In the genomic region with DNA sequence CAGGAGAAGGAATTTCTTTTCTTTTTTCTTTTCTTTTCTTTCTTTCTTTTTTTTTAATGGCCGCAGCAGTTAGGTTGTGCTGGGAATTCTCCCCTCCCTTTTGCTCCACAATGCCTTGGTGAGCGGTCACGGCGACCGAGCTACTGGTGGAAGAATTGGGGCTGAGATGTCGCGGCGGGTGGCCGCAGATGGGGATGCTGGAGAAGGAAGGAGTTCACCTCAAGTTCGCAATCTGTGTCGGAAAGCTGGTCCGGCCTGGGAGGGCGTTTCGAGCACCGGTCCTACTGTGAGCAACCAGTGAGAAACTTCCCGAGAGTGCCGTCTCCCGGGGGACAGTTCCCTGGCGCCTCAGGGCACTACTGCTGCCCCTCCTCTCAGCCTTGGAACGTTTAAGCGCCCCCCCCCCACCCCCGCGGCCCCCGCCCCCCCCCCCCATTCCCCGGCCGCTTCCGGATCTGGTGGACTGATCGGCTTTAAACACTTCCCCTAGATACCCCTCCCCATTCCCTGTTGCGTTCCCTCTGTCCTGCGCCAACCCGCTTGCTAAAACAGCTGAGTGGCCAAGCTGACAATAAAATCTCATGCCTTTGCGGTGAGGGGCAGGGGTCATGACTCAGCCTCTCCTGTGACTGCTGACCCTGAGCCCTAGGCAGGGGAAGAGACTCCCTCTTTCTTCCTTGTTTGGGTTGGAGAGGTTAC, we compare ENCODE assay signal across 8 mouse cellular contexts. TPM values are rescaled to one million over a fixed set of nuclear protein-coding genes. Genes with fewer than 3 reads are reported as not detected.
DNase-seq lines count a peak whose midpoint lies in the region; ATAC-seq and TF ChIP-seq lines count a peak whose summit lies in the region.

No protein-coding gene starts in this region.

- no peak for DNase-seq in heart, adult 2 months
- no peak for DNase-seq in heart, adult 8-10 months (ENCODE audit: low spot score)
- DNase-seq in hindbrain, embryonic 11.5 days (ENCODE audit: low spot score): peak; percentile 64
- DNase-seq in MN1 (ENCODE audit: low spot score): no peak
- no peak for DNase-seq in left cerebral cortex, adult 11 months (ENCODE audit: low spot score)

- H3K36me3 ChIP-seq in heart, adult 2 months (ENCODE audit: control insufficient read depth, insufficient read depth, low read length): no peaks in the 10 kb centered on the region
- peaks cover 15% of the 10 kb centered on the region for H3K36me3 ChIP-seq in C2C12 (ENCODE audit: control insufficient read depth, insufficient read depth)
- no peaks in the 10 kb centered on the region for H3K36me3 ChIP-seq in hindbrain, embryonic 11.5 days (ENCODE audit: control insufficient read depth, insufficient read depth, low read length)
- H3K36me3 ChIP-seq in midbrain, embryonic 12.5 days: peaks cover 18% of the 10 kb centered on the region

- peak overlapping the region; percentile 66 for H3K4me2 ChIP-seq in hindbrain, embryonic 11.5 days (replicated peaks; ENCODE audit: low read depth, low read length)
- peak overlapping the region; percentile 83 for H3K4me2 ChIP-seq in midbrain, embryonic 12.5 days (replicated peaks)

- H3K4me1 ChIP-seq in heart, adult 2 months (ENCODE audit: control insufficient read depth, insufficient read depth, low read length): peaks cover 11% of the 10 kb centered on the region
- H3K4me1 ChIP-seq in hindbrain, embryonic 11.5 days (replicated peaks; ENCODE audit: control insufficient read depth, insufficient read depth, low read length): peaks cover 13% of the 10 kb centered on the region
- H3K4me1 ChIP-seq in midbrain, embryonic 12.5 days: peaks cover 60% of the 10 kb centered on the region

- H3ac ChIP-seq in C2C12 (ENCODE audit: control insufficient read depth, insufficient read length, low read depth): peak overlapping the region; percentile 80

- TF ChIP-seq CTCF in heart, adult 2 months (IDR thresholded peaks at IDR 0.05): no peak
- no peak for TF ChIP-seq CTCF in C2C12 (IDR thresholded peaks at IDR 0.05; ENCODE audit: control insufficient read depth, insufficient read depth, insufficient read length)

- intact Hi-C loops in heart, adult 2 months (cut with DNase I): loop anchor here (5.0 kb wide), 1 partner anchor 33 kb away; the partner anchor contains the start of gene Rai1

- 28% methylated on average over 26 of the region's 32 CpGs for WGBS in heart, adult 2 months
- WGBS in hindbrain, embryonic 11.5 days: 2% methylated on average over 21 of the region's 32 CpGs
- under 1% methylated on average over 25 of the region's 32 CpGs for WGBS in midbrain, embryonic 12.5 days

- no peak for TF ChIP-seq POLR2A in heart, adult 2 months (IDR thresholded peaks at IDR 0.05; ENCODE audit: insufficient read depth, low read depth, low read length)

- H3K27ac ChIP-seq in heart, adult 2 months: no peak overlapping the region
- H3K27ac ChIP-seq in hindbrain, embryonic 11.5 days (ENCODE audit: low read depth, low read length): peak overlapping the region; percentile 89
- peak overlapping the region; percentile 96 for H3K27ac ChIP-seq in midbrain, embryonic 12.5 days (replicated peaks)

- H3K79me2 ChIP-seq in heart, adult 2 months (replicated peaks; ENCODE audit: control insufficient read depth, insufficient read depth, low read length): no peaks in the 10 kb centered on the region; the same call in 1 of the 2 replicates
- peaks cover 99% of the 10 kb centered on the region for H3K79me2 ChIP-seq in C2C12 (ENCODE audit: control insufficient read depth, insufficient read depth)

- H3K9me3 ChIP-seq in hindbrain, embryonic 11.5 days (ENCODE audit: control insufficient read depth, low read length): no peaks in the 10 kb centered on the region
- H3K9me3 ChIP-seq in midbrain, embryonic 12.5 days: no peaks in the 10 kb centered on the region

- H3K79me3 ChIP-seq in C2C12 (ENCODE audit: low read depth): peaks cover 43% of the 10 kb centered on the region

- H3K9ac ChIP-seq in heart, adult 2 months (ENCODE audit: low read depth, low read length): no peak overlapping the region; the same call in 1 of the 2 replicates
- peak overlapping the region; percentile 85 for H3K9ac ChIP-seq in hindbrain, embryonic 11.5 days (ENCODE audit: low read depth, low read length)
- H3K9ac ChIP-seq in midbrain, embryonic 12.5 days (replicated peaks): peak overlapping the region; percentile 88

- H3K27me3 ChIP-seq in heart, adult 2 months (ENCODE audit: control insufficient read depth, insufficient read depth, low read length): no peaks in the 10 kb centered on the region
- no peaks in the 10 kb centered on the region for H3K27me3 ChIP-seq in C2C12 (ENCODE audit: control insufficient read depth, insufficient read depth, insufficient read length)
- H3K27me3 ChIP-seq in hindbrain, embryonic 11.5 days (ENCODE audit: control insufficient read depth, insufficient read depth, low read length): no peaks in the 10 kb centered on the region
- no peaks in the 10 kb centered on the region for H3K27me3 ChIP-seq in midbrain, embryonic 12.5 days

- H3K4me3 ChIP-seq in heart, adult 2 months: peak overlapping the region; percentile 45
- H3K4me3 ChIP-seq in C2C12 (ENCODE audit: insufficient read depth, poor library complexity, severe bottlenecking): peak overlapping the region; percentile 41
- H3K4me3 ChIP-seq in hindbrain, embryonic 11.5 days (ENCODE audit: low read depth, low read length): peak overlapping the region; percentile 65
- peak overlapping the region; percentile 79 for H3K4me3 ChIP-seq in midbrain, embryonic 12.5 days

- 0 out of 2 replicates have a peak, but pooled peaks have one; percentile 19 for ATAC-seq in common myeloid progenitor, adult 5-6 weeks (replicated peaks; ENCODE audit: low read depth, poor library complexity, severe bottlenecking)
- ATAC-seq in hindbrain, embryonic 11.5 days (ENCODE audit: low FRiP score): peak; percentile 8; the same call in 1 of the 2 replicates
- ATAC-seq in midbrain, embryonic 12.5 days (ENCODE audit: low FRiP score, low read depth): no peak

- TF ChIP-seq EP300 in heart, adult 2 months (IDR thresholded peaks at IDR 0.05; ENCODE audit: insufficient read depth, low read depth, low read length): no peak

TF ChIP-seq in C2C12, 6 proteins besides CTCF, POLR2A, EP300 and RAD21:
- no peak for TF ChIP-seq MYOG (IDR thresholded peaks at IDR 0.05; ENCODE audit: control insufficient read depth, extremely low read depth, insufficient read length)
- TF ChIP-seq MYOD1 (IDR thresholded peaks at IDR 0.05; ENCODE audit: control insufficient read depth, insufficient read length, low read depth): peak; percentile 30
- TF ChIP-seq FOSL1 (IDR thresholded peaks at IDR 0.05; ENCODE audit: insufficient read depth, low read length, poor library complexity, severe bottlenecking): peak; percentile 19
- no peak for TF ChIP-seq USF1 (IDR thresholded peaks at IDR 0.05; ENCODE audit: low read depth)

RNA-seq across cellular contexts. Expression of gene Rai1, which starts 35.9 kb away (rescaled TPM):
- 10 to 100 TPM; 21.8 to 26.5 TPM for total RNA-seq in heart, adult 2 months (2021)
- 15.8 and 20.0 TPM in 2 replicates for polyA plus RNA-seq in heart, adult 2 months (2012; rRNA removed)
- total RNA-seq in heart, adult 8-10 months (2022): 10 to 100 TPM; 20.4 to 25.3 (median 22.5) TPM
- 24.9 TPM for polyA plus RNA-seq in C2C12 (2012; fragmentation: generic; extraction: Trizol)
- total RNA-seq in common myeloid progenitor, adult 5-6 weeks (2017): 15.5 and 21.1 TPM in 2 replicates
- 22.6 and 28.1 TPM in 2 replicates for polyA plus RNA-seq in hindbrain, embryonic 11.5 days (2014; fragmentation: Nextera tagmentation; extraction: Ambion mirVana)
- 28.3 and 36.2 TPM in 2 replicates for polyA plus RNA-seq in midbrain, embryonic 12.5 days (2016; fragmentation: Nextera tagmentation; extraction: Ambion mirVana)
